Mouse (Mus musculus): Measurements from ENCODE around the gene Tnks2. TPM values are rescaled to one million over a fixed set of nuclear protein-coding genes. Genes with fewer than 3 reads are reported as not detected.

Gene Tnks2
- total and polyA plus RNA-seq, 3 experiments, result 59.7 to 90.5 (median 73.1) TPM

GRCm38 (mm10) chr19:36919466-36919865 lies 85.4 kb downstream of the Tnks2 start, which contains the start of gene Fgfbp3 (continued):
- TF ChIP-seq POLR2A (IDR thresholded peaks at IDR 0.05; ENCODE audit: low read depth, low read length), result peak; percentile 82
- TF ChIP-seq ZNF384 (IDR thresholded peaks at IDR 0.05; ENCODE audit: low read depth, low read length), result no peak; the same call in 1 of the 2 replicates
- TF ChIP-seq NELFE (IDR thresholded peaks at IDR 0.05; ENCODE audit: low read depth, low read length), result peak; percentile 67
- no peak for TF ChIP-seq CTCF (conservative IDR thresholded peaks at IDR 0.05 in 1 of 2, IDR thresholded peaks at IDR 0.05 in 1 of 2; ENCODE audit: low read depth in 2 of 2, low read length in 2 of 2)

GRCm38 (mm10) chr19:36922015-36922414 lies 88.0 kb downstream of the Tnks2 start:
- TF ChIP-seq CTCF (conservative IDR thresholded peaks at IDR 0.05 in 1 of 2, IDR thresholded peaks at IDR 0.05 in 1 of 2; ENCODE audit: low read depth in 2 of 2, low read length in 2 of 2) (peak in 1 of 2 experiments; percentile 76; a peak in 2 of 4 replicates), ZC3H11A (IDR thresholded peaks at IDR 0.05; ENCODE audit: low read depth, low read length) (no peak), SMC3 (IDR thresholded peaks at IDR 0.05; ENCODE audit: low read depth, low read length) (peak; percentile 58), RAD21 (IDR thresholded peaks at IDR 0.05; ENCODE audit: low read depth, low read length) (peak; percentile 83), MAZ (IDR thresholded peaks at IDR 0.05; ENCODE audit: low read depth, low read length) (no peak), PAX5 (IDR thresholded peaks at IDR 0.05; ENCODE audit: low read length) (no peak), RCOR1 (conservative IDR thresholded peaks at IDR 0.05; ENCODE audit: low read depth, low read length) (no peak), KAT2A (IDR thresholded peaks at IDR 0.05; ENCODE audit: insufficient replicate concordance, low read length) (no peak)
- Histone ChIP-seq H3K9ac (ENCODE audit: insufficient read depth, low read depth) (no peak overlapping the region), H3K4me3 (replicated peaks in 1 of 3; ENCODE audit: low read depth in 2 of 3, low read length in 2 of 3, poor library complexity in 1 of 3) (no peak overlapping the region), H3K4me2 (ENCODE audit: insufficient read depth, low read depth, poor library complexity, severe bottlenecking) (no peak overlapping the region), H3K79me2 (replicated peaks; ENCODE audit: control insufficient read depth, extremely low read depth, insufficient read depth, poor library complexity, severe bottlenecking) (peaks cover 10% of the 10 kb centered on the region), H3K9me3 (replicated peaks; ENCODE audit: low read length) (no peaks in the 10 kb centered on the region), H3K27ac (ENCODE audit: insufficient read depth, low read depth) (no peak overlapping the region), H3K27me3 (replicated peaks) (peaks cover 7% of the 10 kb centered on the region), H3K4me1 (ENCODE audit: control insufficient read depth in 1 of 2, insufficient read depth in 2 of 2) (peaks cover 2 to 10% of the 10 kb centered on the region in 2 experiments; a peak in 3 of 4 replicates), H3K36me3 (replicated peaks in 1 of 2; ENCODE audit: control insufficient read depth in 1 of 2, insufficient read depth in 1 of 2, low read length in 1 of 2) (no peaks in the 10 kb centered on the region)
- dilution Hi-C loops (cut with MboI; ENCODE audit: extremely low pct_ligation_motif_present, extremely low pct_unique_long_range_greater_than_20kb, low sequenced_read_pairs) (no loop called here), in situ Hi-C loops (cut with MboI; ENCODE audit: low pct_ligation_motif_present, low pct_unique_long_range_greater_than_20kb, low sequenced_read_pairs) (loop anchor here (25.0 kb wide), 1 partner anchor 310 kb away; no protein-coding TSS in a partner anchor)
- DNase-seq (ENCODE audit: extremely low read depth), result peak; percentile 40

GRCm38 (mm10) chr19:36922936-36923335 lies 88.9 kb downstream of the Tnks2 start:
- Histone ChIP-seq H3K36me3 (replicated peaks in 1 of 2; ENCODE audit: control insufficient read depth in 1 of 2, insufficient read depth in 1 of 2, low read length in 1 of 2) (no peaks in the 10 kb centered on the region), H3K9me3 (replicated peaks; ENCODE audit: low read length) (no peaks in the 10 kb centered on the region), H3K9ac (ENCODE audit: insufficient read depth, low read depth) (no peak overlapping the region), H3K27me3 (replicated peaks) (peaks cover 7% of the 10 kb centered on the region), H3K27ac (ENCODE audit: insufficient read depth, low read depth) (no peak overlapping the region), H3K4me2 (ENCODE audit: insufficient read depth, low read depth, poor library complexity, severe bottlenecking) (no peak overlapping the region), H3K79me2 (replicated peaks; ENCODE audit: control insufficient read depth, extremely low read depth, insufficient read depth, poor library complexity, severe bottlenecking) (peaks cover 18% of the 10 kb centered on the region), H3K4me1 (ENCODE audit: control insufficient read depth in 1 of 2, insufficient read depth in 2 of 2) (peaks cover 2 to 10% of the 10 kb centered on the region in 2 experiments; a peak in 3 of 4 replicates), H3K4me3 (replicated peaks in 1 of 3; ENCODE audit: low read depth in 2 of 3, low read length in 2 of 3, poor library complexity in 1 of 3) (no peak overlapping the region)
- DNase-seq (ENCODE audit: extremely low read depth), result no peak
- no peak for TF ChIP-seq RCOR1 (conservative IDR thresholded peaks at IDR 0.05; ENCODE audit: low read depth, low read length)
- no peak for TF ChIP-seq GABPA (IDR thresholded peaks at IDR 0.05; ENCODE audit: insufficient replicate concordance, low read depth, low read length)
- TF ChIP-seq MAZ (IDR thresholded peaks at IDR 0.05; ENCODE audit: low read depth, low read length), result no peak
- no peak for TF ChIP-seq MYC (IDR thresholded peaks at IDR 0.05; ENCODE audit: low read depth, low read length)
- dilution Hi-C loops (cut with MboI; ENCODE audit: extremely low pct_ligation_motif_present, extremely low pct_unique_long_range_greater_than_20kb, low sequenced_read_pairs) (no loop called here), in situ Hi-C loops (cut with MboI; ENCODE audit: low pct_ligation_motif_present, low pct_unique_long_range_greater_than_20kb, low sequenced_read_pairs) (loop anchor here (25.0 kb wide), 1 partner anchor 311 kb away; no protein-coding TSS in a partner anchor)
